ENCODE assay signal across 34 mouse cellular contexts in the genomic region with DNA sequence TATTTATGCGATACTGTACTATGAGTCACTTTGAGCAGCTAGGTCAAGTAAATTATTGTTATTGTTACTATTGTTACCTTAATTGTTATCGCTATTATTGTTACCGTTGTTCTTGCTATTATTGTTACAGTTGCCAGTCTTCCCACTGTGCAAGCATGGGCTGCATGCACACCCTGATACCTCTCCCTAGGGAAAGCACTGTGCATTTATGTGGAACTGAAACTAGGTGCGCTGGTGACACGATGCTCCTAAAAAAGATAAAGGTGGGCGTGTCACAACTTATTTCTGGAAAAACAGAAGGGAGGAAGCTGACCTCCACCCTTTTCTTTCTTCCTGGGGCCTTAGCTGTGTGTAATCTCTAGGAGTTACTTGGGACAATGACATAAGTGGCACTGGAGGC. TPM values are rescaled to one million over a fixed set of nuclear protein-coding genes. Genes with fewer than 3 reads are reported as not detected.
A peak's percentile ranks its signal among the peaks of the same experiment; 100 is the strongest.
DNase-seq lines count a peak whose midpoint lies in the region; ATAC-seq lines count a peak whose summit lies in the region.
"Had no signal": no experiment of that assay in that cellular context is flagged by ENCODE, and none has a peak within 500 bp of the region (broad histone marks: within the 10 kb centered on the region; RNA-seq: fewer than 3 reads in every experiment).

No protein-coding gene starts in this region.

- peak overlapping the region; percentile 38 for H3K27ac ChIP-seq in heart, embryonic 12.5 days (ENCODE audit: poor library complexity, severe bottlenecking)
- H3K27ac ChIP-seq: embryonic facial prominence, embryonic 12.5 days; hindbrain, embryonic 15.5 days; kidney, postnatal 0 days; left cerebral cortex, adult 2 months; limb, embryonic 15.5 days; midbrain, embryonic 13.5 days had no signal

- 0 out of 2 replicates have a peak, but pooled peaks have one; percentile 39 for ATAC-seq in heart, embryonic 12.5 days (ENCODE audit: insufficient number of reproducible peaks, low FRiP score)
- peak; percentile 66 for ATAC-seq in granulocyte monocyte progenitor cell, adult 5-6 weeks (replicated peaks; ENCODE audit: poor library complexity, severe bottlenecking)
- 0 out of 2 replicates have a peak, but pooled peaks have one; percentile 36 for ATAC-seq in neutrophil, adult 5-6 weeks (ENCODE audit: extremely low read depth, insufficient number of reproducible peaks, low FRiP score, poor library complexity, severe bottlenecking)
- ATAC-seq: forebrain, postnatal 0 days; midbrain, embryonic 13.5 days had no signal

- no peaks in the 10 kb centered on the region for H3K9me3 ChIP-seq in heart, embryonic 12.5 days (replicated peaks)
- H3K9me3 ChIP-seq: embryonic facial prominence, embryonic 12.5 days; hindbrain, embryonic 15.5 days; limb, embryonic 15.5 days; midbrain, embryonic 13.5 days had no signal

- no peaks in the 10 kb centered on the region for H3K27me3 ChIP-seq in heart, embryonic 12.5 days (replicated peaks)
- H3K27me3 ChIP-seq: embryonic facial prominence, embryonic 12.5 days; hindbrain, embryonic 15.5 days; limb, embryonic 15.5 days; midbrain, embryonic 13.5 days had no signal

- no peak overlapping the region for H3K9ac ChIP-seq in heart, embryonic 12.5 days
- H3K9ac ChIP-seq: embryonic facial prominence, embryonic 12.5 days; forebrain, postnatal 0 days; hindbrain, embryonic 15.5 days; limb, embryonic 15.5 days; midbrain, embryonic 13.5 days had no signal

- H3K4me1 ChIP-seq in heart, embryonic 12.5 days (replicated peaks) = peaks cover 12% of the 10 kb centered on the region; the same call in 1 of the 2 replicates
- H3K4me1 ChIP-seq: embryonic facial prominence, embryonic 12.5 days; hindbrain, embryonic 15.5 days; limb, embryonic 15.5 days; midbrain, embryonic 13.5 days had no signal

- H3K36me3 ChIP-seq in heart, embryonic 12.5 days = no peaks in the 10 kb centered on the region
- H3K36me3 ChIP-seq: embryonic facial prominence, embryonic 12.5 days; hindbrain, embryonic 15.5 days; limb, embryonic 15.5 days; midbrain, embryonic 13.5 days had no signal

- H3K4me3 ChIP-seq in heart, embryonic 12.5 days = no peak overlapping the region
- H3K4me3 ChIP-seq: embryonic facial prominence, embryonic 12.5 days; hindbrain, embryonic 15.5 days; left cerebral cortex, adult 2 months; limb, embryonic 15.5 days; midbrain, embryonic 13.5 days had no signal

- no peak for DNase-seq in heart, postnatal 36 days
- peak; percentile 12 to 18 for DNase-seq in B cell, adult 2 months
- no peak for DNase-seq in natural killer cell, adult 2 months (ENCODE audit: low spot score in 2 of 2)
- no peak for DNase-seq in frontal cortex, adult 2 months (ENCODE audit: extremely low spot score in 1 of 2, low spot score in 1 of 2)
- DNase-seq: adrenal gland, postnatal 10 days; cerebellum, adult 18-20 months; cerebellum, postnatal 14 days; forebrain, postnatal 0 days; gastrocnemius, postnatal 25 days; kidney, adult 2 months; left cerebral cortex, postnatal 4 days; lung, adult 18-20 months; lung, postnatal 14 days; thymus, adult 18-20 months had no signal

- WGBS in heart, embryonic 12.5 days = 62% methylated on average over 6 of the region's 6 CpGs

- H3K4me2 ChIP-seq in heart, embryonic 12.5 days = no peak overlapping the region
- H3K4me2 ChIP-seq: embryonic facial prominence, embryonic 12.5 days; hindbrain, embryonic 15.5 days; limb, embryonic 15.5 days; midbrain, embryonic 13.5 days had no signal

- intact Hi-C loops in heart, postnatal 36 days (cut with DNase I) = no loop called here

RNA-seq across cellular contexts. Expression of a gene that starts 16.4 kb away (rescaled TPM):
- polyA plus RNA-seq in heart, embryonic 12.5 days (2016; fragmentation: Nextera tagmentation; extraction: Ambion mirVana) = not detected in 2 replicates
- total RNA-seq in heart, postnatal 36 days (2021) = not detected
- not detected in 2 replicates for total RNA-seq in granulocyte monocyte progenitor cell, adult 5-6 weeks (2014; fragmentation: Nextera tagmentation)
- not detected in 2 replicates for total RNA-seq in granulocyte monocyte progenitor cell, adult 5-6 weeks (2017)
- total RNA-seq in neutrophil, adult 5-6 weeks (2017) = not detected in 2 replicates
- not detected in 2 replicates for polyA plus RNA-seq in frontal cortex, adult 2 months (2012; rRNA removed)
- total RNA-seq: adrenal gland, postnatal 10 days; forebrain, postnatal 0 days; gastrocnemius, postnatal 25 days; layer of hippocampus, postnatal 10 days; left cerebral cortex, adult 2 months; left cerebral cortex, postnatal 4 days; megakaryocyte progenitor cell, adult 5-6 weeks; monocyte, adult 5-6 weeks had no signal
- polyA plus RNA-seq: embryonic facial prominence, embryonic 12.5 days; forebrain, embryonic 11.5 days; forebrain, postnatal 0 days; heart, embryonic 14.5 days; hindbrain, embryonic 15.5 days; intestine, embryonic 14.5 days; kidney, adult 2 months; kidney, postnatal 0 days; large intestine, adult 2 months; limb, embryonic 15.5 days; midbrain, embryonic 13.5 days; neural tube, embryonic 11.5 days; spleen, adult 2 months; stomach, embryonic 16.5 days; urinary bladder, adult 2 months had no signal

RNA-seq across cellular contexts. Expression of a gene that starts 41.8 kb away (rescaled TPM):
- polyA plus RNA-seq in heart, embryonic 12.5 days (2016; fragmentation: Nextera tagmentation; extraction: Ambion mirVana) = 54.1 and 58.0 TPM in 2 replicates
- total RNA-seq in heart, postnatal 36 days (2021) = 10 to 100 TPM; 71.9 to 73.1 TPM
- total RNA-seq in granulocyte monocyte progenitor cell, adult 5-6 weeks (2014; fragmentation: Nextera tagmentation) = 123 and 142 TPM in 2 replicates
- 119 and 134 TPM in 2 replicates for total RNA-seq in granulocyte monocyte progenitor cell, adult 5-6 weeks (2017)
- total RNA-seq in neutrophil, adult 5-6 weeks (2017) = 89.3 and 97.8 TPM in 2 replicates
- 33.6 and 36.0 TPM in 2 replicates for polyA plus RNA-seq in frontal cortex, adult 2 months (2012; rRNA removed)

Comparison
In these comparisons a context has a peak if more than half of its experiments do, and no peak if none do; other contexts are left out.
1. DNase-seq: peak in B cell, adult 2 months (2 of 2); none in heart, postnatal 36 days (0 of 2), natural killer cell, adult 2 months (0 of 2) and frontal cortex, adult 2 months (0 of 2).
2. Peak in every context shown above with its lines, with median percentiles within 50 percentile points of each other: ATAC-seq.